Comparison of ENCODE assay signal across 9 mouse cellular contexts in the genomic region with DNA sequence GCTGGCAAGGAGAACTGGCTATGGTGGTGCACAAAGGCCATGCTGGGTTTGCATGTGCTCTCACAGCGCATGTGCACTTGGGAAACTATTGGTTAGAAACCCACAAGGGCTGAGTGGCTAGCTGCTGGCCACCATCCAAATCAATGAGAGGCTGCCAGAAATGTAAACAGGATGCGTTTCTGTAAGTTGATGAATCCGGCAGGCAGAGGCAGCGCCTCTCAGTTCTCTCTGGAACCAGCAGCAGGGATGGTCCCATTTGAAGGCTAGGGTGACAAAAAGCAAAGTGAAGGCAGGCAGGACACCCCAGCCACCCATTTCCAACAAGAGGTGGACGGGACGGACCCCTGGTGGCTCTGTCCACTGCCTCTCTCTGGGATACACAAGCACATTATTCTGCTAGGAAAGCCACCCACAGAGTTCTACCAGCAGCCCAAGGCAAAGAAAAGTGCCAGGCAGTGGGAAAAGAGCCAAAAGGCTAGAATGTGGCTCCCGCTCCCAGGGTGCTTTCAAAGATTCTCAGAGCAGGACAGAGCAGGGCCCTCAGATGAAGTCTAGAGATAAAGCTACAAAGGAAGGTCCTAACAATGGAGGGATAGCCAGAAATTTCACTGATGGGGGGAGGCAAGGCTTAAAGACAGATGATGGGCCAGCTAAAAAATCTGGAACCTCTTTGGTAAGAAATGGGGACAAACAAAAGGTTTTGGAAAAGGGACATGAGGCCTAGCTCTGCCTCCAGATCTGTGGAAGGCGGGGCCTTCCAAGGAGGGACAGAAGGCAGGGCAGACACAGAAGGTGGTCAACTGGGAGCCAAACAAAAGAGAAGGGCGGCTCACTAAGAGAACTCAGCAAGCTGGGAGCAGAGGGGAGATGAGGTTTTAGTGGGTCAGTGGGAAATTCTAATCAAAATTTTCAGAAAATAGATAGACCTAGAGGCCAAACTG. TPM values are rescaled to one million over a fixed set of nuclear protein-coding genes. Genes with fewer than 3 reads are reported as not detected.
DNase-seq lines count a peak whose midpoint lies in the region; ATAC-seq lines count a peak whose summit lies in the region.
"Had no signal": no experiment of that assay in that cellular context is flagged by ENCODE, and none has a peak within 500 bp of the region (broad histone marks: within the 10 kb centered on the region; RNA-seq: fewer than 3 reads in every experiment).

No protein-coding gene starts in this region.

- no peaks in the 10 kb centered on the region for H3K27me3 ChIP-seq in embryonic facial prominence, embryonic 13.5 days
- no peaks in the 10 kb centered on the region for H3K27me3 ChIP-seq in liver, embryonic 13.5 days
- H3K27me3 ChIP-seq: megakaryocyte, embryonic 14.5 days had no signal

- peaks cover 66% of the 10 kb centered on the region for H3K4me1 ChIP-seq in embryonic facial prominence, embryonic 13.5 days
- peaks cover 84% of the 10 kb centered on the region for H3K4me1 ChIP-seq in liver, embryonic 13.5 days (replicated peaks)

- no peak for ATAC-seq in embryonic facial prominence, embryonic 13.5 days (ENCODE audit: insufficient number of reproducible peaks, insufficient read depth, low FRiP score, low TSS enrichment, low read depth)
- ATAC-seq in liver, embryonic 13.5 days (ENCODE audit: low read depth) = no peak

- H3K9me3 ChIP-seq in embryonic facial prominence, embryonic 13.5 days = no peaks in the 10 kb centered on the region
- no peaks in the 10 kb centered on the region for H3K9me3 ChIP-seq in liver, embryonic 13.5 days (replicated peaks)
- H3K9me3 ChIP-seq: megakaryocyte, embryonic 14.5 days had no signal

- 36% methylated on average over 9 of the region's 9 CpGs for WGBS in embryonic facial prominence, embryonic 13.5 days
- 53% methylated on average over 9 of the region's 9 CpGs for WGBS in liver, embryonic 13.5 days (ENCODE audit: insufficient replicate concordance)

- H3K4me2 ChIP-seq in embryonic facial prominence, embryonic 13.5 days = peak overlapping the region; percentile 26; the same call in 1 of the 2 replicates
- 0 out of 2 replicates have a peak overlapping the region, but pooled peaks have one; percentile 7 for H3K4me2 ChIP-seq in liver, embryonic 13.5 days

- H3K27ac ChIP-seq in embryonic facial prominence, embryonic 13.5 days = peak overlapping the region; percentile 92
- H3K27ac ChIP-seq in liver, embryonic 13.5 days = peak overlapping the region; percentile 80

- H3K36me3 ChIP-seq in embryonic facial prominence, embryonic 13.5 days = no peaks in the 10 kb centered on the region
- no peaks in the 10 kb centered on the region for H3K36me3 ChIP-seq in liver, embryonic 13.5 days

- H3K9ac ChIP-seq in embryonic facial prominence, embryonic 13.5 days = peak overlapping the region; percentile 33; the same call in 1 of the 2 replicates
- H3K9ac ChIP-seq in liver, embryonic 13.5 days = peak overlapping the region; percentile 40

- intact Hi-C loops in heart, postnatal 14 days (cut with DNase I) = no loop called here

- peak; percentile 69 for DNase-seq in urinary bladder, postnatal 14 days (ENCODE audit: low spot score)
- no peak for DNase-seq in urinary bladder, adult 2 months (ENCODE audit: low spot score)
- DNase-seq in heart, postnatal 14 days = peak; percentile 57 to 61
- DNase-seq in kidney, postnatal 25 days = peak; percentile 62 to 67
- DNase-seq in liver, embryonic 13.5 days = no peak
- DNase-seq in natural killer cell, adult 2 months (ENCODE audit: low spot score in 2 of 2) = peak; percentile 37 to 61
- DNase-seq in testis, postnatal 10 days (ENCODE audit: low spot score) = no peak

- H3K4me3 ChIP-seq in embryonic facial prominence, embryonic 13.5 days = no peak overlapping the region
- no peak overlapping the region for H3K4me3 ChIP-seq in liver, embryonic 13.5 days (replicated peaks)
- H3K4me3 ChIP-seq: megakaryocyte, embryonic 14.5 days had no signal

RNA-seq across cellular contexts. Expression of a gene that starts 39.0 kb away (rescaled TPM):
- 46.5 and 67.5 TPM in 2 replicates for polyA plus RNA-seq in urinary bladder, adult 2 months (2012; rRNA removed)
- 9.3 and 14.3 TPM in 2 replicates for polyA plus RNA-seq in embryonic facial prominence, embryonic 13.5 days (2015; fragmentation: Nextera tagmentation; extraction: Ambion mirVana)
- 10 to 100 TPM; 80.5 to 84.2 TPM for total RNA-seq in heart, postnatal 14 days (2021)
- 5.3 and 7.0 TPM in 2 replicates for polyA plus RNA-seq in liver, embryonic 13.5 days (2015; fragmentation: Nextera tagmentation; extraction: Ambion mirVana)

Comparison
In these comparisons a context has a peak if more than half of its experiments do, and no peak if none do; other contexts are left out.
1. DNase-seq: peak in urinary bladder, postnatal 14 days (single experiment), heart, postnatal 14 days (2 of 2), kidney, postnatal 25 days (2 of 2) and natural killer cell, adult 2 months (2 of 2); none in urinary bladder, adult 2 months (single experiment), liver, embryonic 13.5 days (single experiment) and testis, postnatal 10 days (single experiment).